Mouse (Mus musculus) cerebellum, adult 18-20 months (tissue): ENCODE results near the gene Synj2.

Experiments used
- DNase-seq, 2 experiments: peaks; one replicate each; pipeline ENCODE4 v3.0.0; 2021

The Synj2 gene

DNA sequence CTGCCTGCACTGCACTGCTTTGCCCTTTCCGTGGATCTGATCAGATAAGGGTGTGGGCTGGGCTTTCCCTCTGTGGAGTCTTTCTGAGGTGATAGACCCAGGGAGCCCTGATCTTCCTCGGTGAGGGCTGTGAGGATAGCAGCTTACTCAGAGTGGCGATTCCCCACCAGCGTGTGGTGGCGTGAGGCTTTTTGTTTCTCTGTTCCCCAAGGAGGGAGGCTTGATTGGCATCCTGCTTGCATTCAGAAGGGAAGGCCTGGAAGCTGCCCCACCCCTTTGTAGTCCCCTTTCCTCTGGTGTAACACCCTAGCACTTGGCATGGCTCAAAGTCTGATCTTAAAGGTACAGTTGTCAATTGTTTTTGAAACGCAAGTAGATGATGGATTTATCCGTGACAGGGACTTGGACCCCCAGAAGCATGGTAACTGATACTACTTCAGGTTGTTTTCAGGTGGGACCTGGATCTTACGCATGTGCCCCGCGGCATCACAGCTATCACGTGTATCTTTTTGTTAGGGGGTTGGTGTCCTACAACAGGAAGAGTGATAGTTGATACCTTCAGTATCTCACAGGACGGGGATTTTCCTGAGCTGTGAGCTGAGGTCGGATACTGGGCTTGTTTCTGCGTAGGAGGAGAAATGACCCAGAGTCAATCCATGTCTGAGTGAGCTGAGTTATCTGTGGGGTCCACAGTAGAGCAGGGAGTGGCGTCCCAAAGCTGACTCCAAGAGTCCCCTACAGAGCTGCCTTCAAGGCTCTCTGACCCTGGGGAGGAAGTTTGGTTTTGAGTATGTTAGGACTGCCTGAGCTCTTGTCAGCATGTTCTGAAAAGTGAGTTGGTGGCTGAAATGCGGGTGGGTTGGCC, 36.2 kb downstream of the Synj2 start:
- DNase-seq = no peak

DNA sequence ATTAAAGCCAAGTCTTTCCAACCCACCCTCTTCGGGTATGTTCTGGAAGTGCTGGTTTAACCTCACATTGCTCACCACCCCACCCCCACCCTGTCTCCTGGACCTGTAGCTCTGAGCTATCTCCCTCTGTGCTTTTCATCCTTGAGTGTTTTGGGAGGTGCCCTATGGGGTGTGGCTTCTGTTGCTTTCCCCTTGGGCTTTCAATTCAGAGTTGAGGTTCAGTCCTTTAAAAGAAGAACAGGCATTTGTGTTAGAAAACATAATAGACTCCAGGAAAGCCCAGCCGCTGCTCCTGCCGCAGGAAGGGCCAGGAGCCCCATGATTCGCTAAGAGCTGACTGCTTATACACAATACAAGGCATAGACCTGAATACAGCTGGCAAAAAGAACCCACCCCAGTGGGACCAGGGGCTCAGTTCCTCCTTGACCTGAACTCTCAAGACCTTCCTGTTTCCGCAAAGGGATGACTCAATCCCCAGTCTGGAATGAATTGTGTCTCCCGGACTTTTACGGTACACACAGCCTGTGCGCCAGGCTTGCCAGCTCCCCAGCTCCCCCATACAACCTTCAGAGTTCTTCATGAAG, 36.9 kb downstream of the Synj2 start:
- DNase-seq = no peak

DNA sequence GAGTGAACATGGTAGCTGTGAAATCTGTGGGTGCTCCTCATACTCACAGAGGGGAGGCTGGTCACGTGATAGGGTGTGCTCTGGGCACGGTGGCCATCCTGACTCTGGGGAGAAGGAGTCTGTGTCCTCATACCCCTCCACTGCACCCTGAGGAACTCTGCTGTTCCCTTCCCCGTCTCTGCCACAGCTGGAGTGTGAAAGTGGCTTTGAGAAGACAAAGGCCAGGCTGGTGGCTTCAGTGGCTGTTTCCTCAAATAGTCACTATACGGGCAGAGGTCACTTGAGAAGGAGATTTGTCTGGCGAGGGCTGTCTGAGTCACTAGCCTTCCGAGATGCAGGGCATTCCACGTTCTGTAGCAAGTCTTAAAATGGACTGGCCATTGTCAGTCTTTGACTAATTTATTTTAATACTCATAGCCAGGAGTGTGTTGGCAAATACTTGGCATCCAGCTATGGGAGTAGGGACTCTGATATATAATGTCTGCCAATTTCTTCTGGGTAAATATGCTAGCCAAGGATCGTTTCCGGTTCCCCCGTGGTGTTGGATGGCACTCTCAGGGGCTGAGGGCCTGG, 37.5 kb downstream of the Synj2 start:
- DNase-seq = no peak

DNA sequence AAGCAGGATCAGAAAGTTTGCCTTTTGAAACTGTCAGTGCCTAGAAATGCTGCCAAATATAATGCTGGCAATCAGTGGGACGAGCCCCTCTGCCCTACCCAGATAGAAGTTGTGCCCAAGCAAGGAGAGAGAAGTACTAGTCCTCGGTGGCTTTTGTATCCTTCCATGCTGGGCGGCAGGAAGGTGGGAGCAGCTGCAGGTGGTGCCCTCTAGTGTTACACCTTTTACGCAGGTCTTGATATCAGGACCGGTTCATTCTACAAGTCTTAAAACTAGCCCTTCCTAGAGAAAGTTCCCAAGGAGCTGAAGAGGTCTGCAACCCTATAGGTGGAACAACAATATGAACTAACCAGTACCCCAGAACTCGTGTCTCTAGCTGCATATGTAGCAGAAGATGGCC, 39.8 kb downstream of the Synj2 start:
- DNase-seq = peak in 1 of 2 experiments; percentile 35

DNA sequence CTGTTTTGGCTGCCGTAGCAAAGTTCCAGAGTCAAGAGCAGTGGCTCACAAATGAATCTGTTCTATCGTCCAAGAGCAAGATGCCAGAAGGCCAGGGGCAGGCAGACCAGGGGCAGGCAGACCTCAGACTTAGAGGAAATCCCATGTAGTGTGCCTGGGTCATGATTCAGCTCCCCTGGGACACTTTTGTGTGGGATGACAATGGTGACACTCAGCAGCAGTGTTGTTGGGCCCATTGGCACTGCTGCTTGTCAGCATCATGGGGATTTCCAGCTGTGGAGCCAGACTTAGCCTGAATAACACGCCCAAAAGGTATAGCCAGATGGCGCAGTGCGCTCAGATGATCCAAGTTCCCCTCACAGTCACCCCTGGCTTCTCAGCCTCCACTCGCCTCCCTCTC, 42.1 kb downstream of the Synj2 start:
- no peak for DNase-seq

DNA sequence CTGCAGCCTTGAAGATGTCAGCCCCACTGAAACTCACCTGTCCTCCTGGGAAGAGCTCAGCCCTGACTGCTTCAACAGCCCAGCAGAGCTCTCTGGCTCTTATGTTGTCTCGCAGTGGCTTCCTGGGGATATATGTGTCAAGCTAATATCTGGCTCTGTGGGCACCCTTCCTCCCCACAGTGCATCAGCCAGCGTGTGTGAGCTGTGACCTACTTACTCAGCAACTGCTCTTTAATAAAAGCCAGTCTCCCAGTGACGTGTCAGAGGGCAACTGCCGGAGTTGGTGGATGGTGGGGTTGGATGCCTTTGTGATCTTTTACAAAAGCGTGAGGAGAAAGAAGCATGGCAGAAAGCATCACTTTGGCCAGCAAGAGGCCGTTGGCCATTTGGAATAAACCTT, 42.8 kb downstream of the Synj2 start:
- DNase-seq = no peak

DNA sequence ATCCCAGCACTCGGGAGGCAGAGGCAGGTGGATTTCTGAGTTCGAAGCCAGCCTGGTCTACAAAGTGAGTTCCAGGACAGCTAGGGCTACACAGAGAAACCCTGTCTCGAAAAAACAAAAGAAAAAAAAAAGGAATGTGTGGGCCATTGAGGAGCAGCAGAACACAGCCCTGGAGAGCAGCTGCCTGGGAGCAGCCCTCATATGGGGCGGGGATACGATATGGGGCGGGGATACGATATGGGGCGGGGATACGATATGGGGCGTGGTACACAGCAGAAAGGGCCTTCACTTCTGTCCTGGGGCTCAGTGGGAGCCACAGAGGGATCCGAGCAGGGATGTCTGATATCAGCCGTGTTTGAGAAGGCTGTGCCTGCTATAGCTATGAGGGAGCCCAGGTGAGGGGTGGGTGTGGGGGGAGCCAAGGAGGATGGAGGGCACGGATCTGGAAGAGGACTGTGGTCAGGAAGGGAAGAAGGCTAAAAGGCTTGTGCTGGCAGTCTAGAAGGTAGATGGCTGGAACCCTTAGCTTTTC, 43.7 kb downstream of the Synj2 start:
- no peak for DNase-seq

DNA sequence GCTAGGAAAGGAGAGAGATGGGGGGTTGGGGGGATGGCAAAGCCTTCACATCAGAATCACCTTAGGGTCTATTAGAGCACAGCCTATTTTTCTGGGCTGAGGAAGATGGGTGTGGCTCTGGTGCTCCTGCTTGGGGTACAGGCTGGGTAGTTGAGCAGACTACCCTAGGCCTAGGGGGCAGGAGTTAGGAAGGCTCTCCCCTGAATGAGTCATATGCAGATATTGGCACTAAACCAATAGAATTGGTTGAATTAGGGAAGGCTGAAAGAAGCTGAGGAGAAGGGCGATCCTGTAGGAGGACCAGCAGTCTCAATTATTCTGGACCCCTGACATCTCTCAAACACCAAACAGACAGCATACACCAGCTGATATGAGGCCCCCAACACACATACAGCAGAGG, 44.2 kb downstream of the Synj2 start:
- no peak for DNase-seq

DNA sequence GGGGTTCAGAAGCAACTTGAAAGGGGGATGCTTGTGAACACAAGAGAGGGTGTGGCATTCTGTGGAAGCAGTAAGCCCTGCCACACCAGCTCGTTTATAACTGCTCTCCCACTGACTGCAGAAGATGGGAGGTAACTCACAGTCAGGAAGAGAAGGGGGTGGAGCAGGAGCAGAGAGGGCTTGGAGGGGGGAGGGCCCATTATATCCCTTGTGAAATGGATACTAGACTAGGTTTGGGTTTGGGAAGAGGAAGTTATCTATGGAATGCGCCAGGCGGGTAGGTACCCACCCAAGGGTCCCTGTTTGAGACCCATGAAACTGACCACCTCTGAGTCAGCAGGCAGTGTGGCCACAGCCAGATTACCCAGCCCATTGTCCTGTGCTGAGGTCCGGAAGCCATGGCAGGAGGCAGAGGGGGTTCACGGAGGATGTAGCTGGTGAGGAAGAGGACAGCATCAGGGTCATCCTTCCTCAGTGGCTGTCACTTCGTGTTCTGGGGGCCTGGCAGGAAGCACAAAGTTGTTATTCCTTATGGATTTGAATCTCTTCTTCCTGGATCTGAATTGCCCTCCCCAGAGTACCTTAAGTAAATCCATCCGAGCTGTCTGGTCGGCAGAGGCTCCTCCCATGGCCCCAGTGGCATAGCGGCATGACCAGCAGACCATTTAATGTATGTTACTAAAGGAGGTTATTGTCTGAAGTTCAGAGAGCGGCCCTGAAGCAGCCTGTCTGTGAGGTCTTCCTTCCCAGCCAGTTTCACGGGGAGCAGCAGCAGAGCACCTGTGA, 46.4 kb downstream of the Synj2 start:
- no peak for DNase-seq

DNA sequence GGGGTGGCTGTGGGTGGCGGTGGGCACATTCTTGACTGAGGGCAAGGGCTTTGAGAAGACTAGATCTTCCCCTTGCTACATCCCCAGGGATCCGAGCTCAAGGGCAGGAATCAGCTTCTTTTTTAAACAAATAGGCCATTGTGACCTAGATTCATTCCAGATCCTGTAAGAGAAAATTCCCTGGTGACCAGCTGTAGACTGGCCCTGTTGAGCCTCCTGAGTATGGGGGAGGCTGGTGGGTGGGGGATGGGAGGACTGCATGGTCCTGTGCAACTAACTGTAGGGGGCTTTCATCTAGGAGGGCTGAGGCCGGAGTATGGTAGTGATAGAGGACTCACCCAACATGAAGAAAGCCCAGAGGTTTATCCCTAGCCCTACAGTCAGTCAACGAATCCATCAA, 47.0 kb downstream of the Synj2 start:
- DNase-seq = no peak

DNA sequence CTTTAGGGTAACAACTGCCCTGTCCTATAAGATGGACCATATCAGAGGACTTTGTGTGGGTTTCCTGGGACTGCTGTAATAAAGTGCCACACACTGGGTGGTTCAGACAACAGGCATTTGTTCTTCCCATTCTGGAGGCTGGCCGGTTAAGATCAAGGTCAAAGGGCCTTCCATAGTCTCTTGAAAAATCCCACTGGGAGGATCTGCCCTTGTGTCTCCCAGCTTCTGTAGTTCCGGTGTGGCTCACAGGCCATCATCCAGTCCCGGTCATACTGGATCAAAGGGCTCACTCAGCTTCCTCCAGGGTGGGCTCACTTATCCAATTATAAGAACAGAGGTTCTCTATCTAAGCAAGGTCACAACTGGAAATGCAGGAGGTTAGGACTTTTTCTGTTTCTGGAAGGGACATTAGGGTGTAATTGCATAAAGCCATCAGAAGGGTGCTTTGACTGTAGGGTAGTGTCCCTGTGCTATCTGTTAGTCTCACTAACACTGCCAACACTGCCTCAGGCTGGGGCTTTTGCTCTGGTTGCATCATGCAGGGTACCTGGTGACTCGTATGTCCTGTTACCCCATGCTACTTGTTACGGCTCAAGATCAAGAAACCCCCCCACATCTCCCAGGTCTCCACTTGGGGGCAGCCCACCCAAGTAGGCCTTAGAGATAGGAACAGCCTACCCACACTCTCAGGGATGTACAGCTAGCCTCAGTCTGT, 51.9 kb downstream of the Synj2 start:
- DNase-seq = no peak

DNA sequence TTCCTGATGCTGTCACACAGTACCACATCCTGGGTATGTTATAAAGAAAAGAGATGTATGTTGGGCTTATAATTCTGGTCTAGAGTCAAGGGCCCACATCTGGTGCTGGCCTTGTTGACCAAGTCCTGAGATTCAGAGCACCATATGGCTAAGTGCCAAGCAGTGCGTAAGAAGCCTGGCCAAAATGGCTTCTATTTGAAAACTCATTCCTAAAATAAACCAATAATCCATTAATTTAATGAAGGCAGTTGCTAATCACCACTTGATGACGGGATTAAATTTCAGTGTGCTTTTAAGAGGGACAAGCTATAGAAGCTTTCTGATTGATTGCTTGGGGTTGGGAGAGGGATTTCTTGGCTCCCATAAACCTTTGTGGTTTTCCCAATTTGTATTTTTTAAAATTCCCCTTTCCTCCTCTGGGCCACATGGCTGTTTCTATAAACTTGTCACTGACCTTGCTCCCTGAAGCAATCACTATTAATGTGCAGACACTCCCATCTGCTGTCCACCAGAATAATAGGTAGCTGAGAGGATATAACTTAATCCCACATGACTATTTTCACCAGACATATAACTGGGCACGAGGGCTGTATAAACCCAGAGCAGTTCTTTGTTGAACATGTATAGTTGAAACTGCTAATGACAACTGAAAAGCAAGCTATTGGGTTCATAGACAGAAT, 52.6 kb downstream of the Synj2 start:
- no peak for DNase-seq

DNA sequence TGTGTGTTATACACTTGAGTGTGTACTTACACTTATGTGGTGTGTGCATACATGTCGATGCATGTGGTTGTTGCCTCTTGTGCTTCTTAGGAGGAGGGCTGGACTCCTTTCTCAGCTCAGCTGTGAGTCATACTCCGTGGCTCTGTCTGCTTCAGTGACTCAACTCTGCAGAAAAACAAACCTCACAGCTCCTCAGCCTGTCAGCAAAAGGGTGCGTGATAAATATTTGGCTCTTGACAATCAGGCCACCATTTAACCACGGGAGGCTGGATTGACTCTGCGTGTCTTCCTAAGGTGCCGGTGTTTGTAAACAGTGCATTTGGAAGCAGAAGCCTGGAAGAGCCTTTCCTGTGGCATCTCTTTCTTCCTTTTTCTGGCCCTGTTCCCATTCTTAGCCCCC, 53.5 kb downstream of the Synj2 start:
- DNase-seq = no peak

DNA sequence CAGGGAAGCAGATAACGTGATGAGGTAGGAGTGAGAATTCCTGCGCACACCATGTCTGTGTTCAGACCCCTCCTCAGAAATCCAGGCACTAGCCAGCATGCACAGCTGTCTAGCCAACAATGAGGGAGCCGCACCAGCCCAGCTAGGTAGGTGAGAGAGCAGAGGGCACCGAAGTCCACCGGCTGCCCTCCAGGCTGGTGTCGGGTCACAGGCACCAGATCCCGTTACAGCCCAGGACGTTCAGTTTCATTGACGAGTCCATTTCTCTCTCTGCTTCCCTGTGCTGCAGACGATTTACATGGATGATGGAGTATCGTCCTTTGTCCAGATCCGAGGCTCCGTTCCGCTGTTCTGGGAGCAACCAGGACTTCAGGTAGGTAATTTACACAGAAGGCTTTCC, 55.5 kb downstream of the Synj2 start:
- DNase-seq = no peak

DNA sequence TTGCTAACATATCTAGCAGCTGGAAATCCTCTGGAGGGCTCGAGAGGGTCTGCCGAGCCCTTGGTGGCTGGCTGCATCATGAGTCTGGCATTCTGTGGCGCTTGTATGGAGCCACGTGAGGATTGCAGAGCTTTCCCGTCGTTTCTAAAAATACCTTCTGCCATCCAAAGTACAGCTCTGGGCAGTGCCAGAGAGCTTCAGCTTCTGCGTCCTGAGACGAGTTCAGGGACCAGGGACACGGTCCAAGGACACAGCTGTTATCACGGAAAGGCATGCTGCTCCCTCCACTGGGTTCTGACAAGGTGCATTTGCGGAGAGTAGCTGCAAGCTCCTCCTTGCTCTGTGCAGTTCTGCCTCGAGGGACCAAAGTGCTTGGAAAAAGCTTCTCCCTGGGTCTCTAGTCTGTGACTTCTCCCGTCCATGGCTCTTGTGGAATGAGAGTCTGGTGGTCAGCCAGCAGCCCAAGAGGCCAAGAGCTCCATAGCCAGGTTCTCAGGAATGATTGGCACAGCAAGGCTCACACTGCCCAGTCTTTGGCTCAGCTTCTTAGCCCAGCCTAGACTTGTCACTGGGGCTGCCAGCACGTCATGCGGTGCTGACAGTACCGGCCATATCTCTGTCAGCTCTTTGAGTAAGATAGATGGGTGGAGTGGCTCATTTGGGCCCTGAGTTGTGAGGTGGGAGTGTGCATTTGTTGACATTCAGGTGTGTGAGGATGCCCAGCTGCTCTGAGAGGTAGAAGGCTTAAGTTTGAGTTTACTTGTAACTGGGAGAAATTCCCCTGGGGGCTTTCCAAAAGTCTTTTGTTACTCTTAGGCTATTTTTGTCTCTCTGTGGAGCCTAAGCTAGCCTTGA, 56.5 kb downstream of the Synj2 start:
- DNase-seq = peak; percentile 75 to 80

DNA sequence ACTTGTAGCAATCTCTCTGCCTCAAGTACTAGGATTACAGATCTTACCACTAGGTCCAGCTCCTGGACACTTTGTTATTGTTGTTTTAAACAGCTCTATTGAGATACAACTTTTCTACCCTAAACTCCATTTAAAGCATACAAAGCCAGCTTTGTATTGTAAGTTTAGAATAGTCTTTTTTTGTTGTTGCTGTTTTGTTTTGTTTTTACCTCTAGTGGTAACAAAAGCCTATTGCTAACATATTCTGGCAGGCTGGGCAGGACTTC, 57.1 kb downstream of the Synj2 start:
- DNase-seq = no peak

DNA sequence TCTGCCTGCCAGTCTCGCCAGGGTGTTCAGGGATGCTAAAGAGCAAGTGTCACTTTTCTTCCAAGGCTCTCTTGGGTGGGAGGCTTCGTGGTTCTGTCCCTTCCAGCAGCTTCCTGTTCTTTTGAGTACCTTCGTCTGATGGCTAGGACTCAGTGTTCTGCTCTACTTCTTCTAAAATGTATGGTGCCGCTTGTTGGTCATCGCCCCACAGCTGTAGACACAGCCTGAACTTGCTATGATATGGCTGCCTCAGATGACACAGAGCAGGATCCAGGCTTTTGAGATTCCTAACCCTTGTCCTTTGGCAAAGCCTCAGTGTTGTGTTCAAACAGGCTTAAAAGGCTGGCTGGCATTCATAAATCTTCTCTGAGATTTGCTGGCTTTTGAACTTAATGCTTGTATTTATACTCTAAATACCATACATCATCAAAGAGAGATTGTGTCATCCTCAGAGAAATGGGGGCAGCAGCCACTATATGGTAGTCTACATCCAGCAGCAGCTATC, 58.0 kb downstream of the Synj2 start:
- no peak for DNase-seq

DNA sequence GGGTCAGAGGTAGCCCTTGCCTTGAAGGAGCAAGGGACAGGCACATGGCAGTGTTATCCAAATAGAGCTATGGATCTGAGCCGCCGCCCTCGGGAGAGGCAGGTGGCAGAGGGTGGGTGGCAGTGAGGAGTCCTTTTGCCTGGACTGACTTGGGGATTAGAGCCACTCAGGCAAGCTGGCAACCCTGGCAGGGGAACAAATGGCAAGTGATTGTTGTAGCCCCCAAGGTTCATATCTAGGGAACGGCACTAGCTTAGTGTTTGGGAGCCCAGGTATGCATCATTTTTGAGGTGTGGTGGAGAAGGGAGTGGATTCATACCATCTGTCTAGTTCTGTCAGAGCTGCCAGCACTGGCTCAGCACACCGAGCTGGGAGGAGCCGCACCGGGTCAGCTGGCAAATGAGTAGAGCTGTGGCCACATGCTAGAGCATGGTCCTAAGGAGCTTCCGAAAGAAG, 59.8 kb downstream of the Synj2 start:
- DNase-seq = peak; percentile 80 to 87

DNA sequence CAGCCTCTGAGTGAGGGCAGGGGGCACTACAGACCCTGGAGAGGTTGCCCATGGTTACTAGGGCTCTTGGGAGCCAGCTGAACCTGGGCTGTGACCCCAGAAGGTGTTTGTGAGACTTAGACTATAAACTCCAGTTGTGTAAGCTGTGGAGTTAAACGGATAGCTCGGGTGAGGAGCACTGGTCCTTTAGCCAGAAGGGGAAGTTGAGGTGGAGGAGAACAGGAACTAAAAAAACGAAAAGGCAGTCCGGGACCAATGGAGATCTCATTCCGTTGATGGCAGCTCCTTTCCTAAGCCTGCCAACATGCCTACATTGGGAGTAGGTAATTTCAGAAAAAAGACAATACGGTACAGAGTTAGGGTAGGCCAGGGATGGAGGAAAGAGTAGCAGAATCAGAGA, 60.3 kb downstream of the Synj2 start:
- no peak for DNase-seq

DNA sequence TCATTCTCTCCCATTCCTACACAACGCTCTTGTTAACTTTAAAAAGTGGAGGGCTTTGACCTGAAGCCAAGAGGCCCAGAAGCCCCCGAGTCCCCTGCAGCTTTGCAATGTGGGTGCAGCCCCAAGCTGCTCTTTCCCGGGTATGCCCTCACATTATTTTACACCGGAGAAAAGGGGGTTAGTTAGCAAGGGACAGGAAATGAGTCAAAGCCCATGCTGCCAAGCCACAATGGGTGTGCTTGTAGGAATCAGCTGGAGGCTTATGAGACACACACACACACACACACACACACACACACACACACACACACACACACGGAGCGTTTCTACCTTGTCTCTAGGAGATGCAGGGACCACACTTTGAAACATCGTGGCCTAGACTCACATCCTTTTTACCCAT, 60.8 kb downstream of the Synj2 start:
- DNase-seq = no peak

DNA sequence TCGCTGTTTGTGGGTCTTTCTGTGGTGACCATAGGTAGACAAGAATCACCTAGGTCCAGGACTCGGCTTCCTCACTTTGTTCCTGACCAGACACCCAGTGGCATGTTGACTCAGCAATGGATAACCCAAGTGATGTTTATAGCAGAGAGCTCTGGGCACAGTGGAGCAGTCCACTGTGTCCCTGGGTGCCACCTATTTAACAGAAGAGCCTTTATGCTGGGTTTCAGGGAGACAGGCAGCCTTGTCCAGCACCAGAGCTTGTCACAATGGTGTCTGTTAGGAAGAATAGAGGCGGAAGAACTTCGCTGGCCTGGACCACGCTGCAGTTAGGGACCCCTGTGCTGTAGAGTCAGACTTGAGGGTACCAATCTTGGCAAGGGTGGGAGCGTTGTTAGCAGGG, 61.5 kb downstream of the Synj2 start:
- no peak for DNase-seq
